In the genomic region with DNA sequence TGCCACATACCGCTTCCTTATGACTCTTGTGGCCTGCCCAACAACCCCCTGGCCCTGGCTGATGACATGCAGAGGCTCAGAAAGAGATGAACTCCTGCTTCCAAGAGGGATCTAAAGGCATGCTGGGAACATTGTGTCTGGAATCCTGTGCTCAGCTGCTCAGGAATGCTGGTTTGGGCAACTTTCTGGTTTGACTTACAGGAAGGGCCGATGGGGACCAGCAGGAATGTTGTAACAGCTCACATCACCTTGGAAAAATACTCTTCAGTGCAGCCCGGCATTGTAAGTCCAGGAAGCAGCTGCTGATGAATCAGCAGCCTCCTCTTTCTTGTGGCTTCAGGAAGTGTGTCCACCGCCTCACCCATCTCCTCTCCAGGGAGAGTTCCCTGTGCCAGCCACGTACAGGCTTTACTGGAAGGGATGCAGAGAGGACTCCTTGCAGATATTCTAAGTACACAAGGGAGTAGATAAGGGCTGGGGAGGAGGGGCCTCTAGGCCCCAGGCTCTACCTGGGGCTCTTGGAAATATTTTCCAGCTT, we compare ENCODE assay signal across 8 mouse cellular contexts.
DNase-seq lines count a peak whose midpoint lies in the region; ATAC-seq lines count a peak whose summit lies in the region.

No protein-coding gene starts in this region.

- H3K36me3 ChIP-seq in heart, embryonic 16.5 days (ENCODE audit: control insufficient read depth, insufficient read depth), result no peaks in the 10 kb centered on the region
- no peaks in the 10 kb centered on the region for H3K36me3 ChIP-seq in limb, embryonic 10.5 days

- WGBS in heart, embryonic 16.5 days, result 23% methylated on average over 5 of the region's 5 CpGs
- 62% methylated on average over 5 of the region's 5 CpGs for WGBS in limb, embryonic 10.5 days

- no peak overlapping the region for H3K4me3 ChIP-seq in heart, embryonic 16.5 days (ENCODE audit: low read length)
- H3K4me3 ChIP-seq in limb, embryonic 10.5 days, result no peak overlapping the region

- H3K4me1 ChIP-seq in heart, embryonic 16.5 days (ENCODE audit: control insufficient read depth, insufficient read depth, low read length), result peaks cover 75% of the 10 kb centered on the region
- peaks cover 26% of the 10 kb centered on the region for H3K4me1 ChIP-seq in limb, embryonic 10.5 days

- no peak overlapping the region for H3K4me2 ChIP-seq in heart, embryonic 16.5 days (ENCODE audit: low read depth, low read length)

- ATAC-seq in common myeloid progenitor, adult 5-6 weeks (replicated peaks; ENCODE audit: low read depth, poor library complexity, severe bottlenecking), result 0 out of 2 replicates have a peak, but pooled peaks have one; percentile 12
- ATAC-seq in heart, embryonic 16.5 days (replicated peaks; ENCODE audit: extremely low read depth, insufficient read depth, low FRiP score), result peak; percentile 35; the same call in 1 of the 2 replicates

- H3K9ac ChIP-seq in heart, embryonic 16.5 days (ENCODE audit: low read length), result peak overlapping the region; percentile 37

- H3K27me3 ChIP-seq in heart, embryonic 16.5 days (ENCODE audit: control insufficient read depth, insufficient read depth, low read length), result no peaks in the 10 kb centered on the region
- peaks cover 39% of the 10 kb centered on the region for H3K27me3 ChIP-seq in limb, embryonic 10.5 days (ENCODE audit: low read depth, poor library complexity, severe bottlenecking)

- no peaks in the 10 kb centered on the region for H3K9me3 ChIP-seq in heart, embryonic 16.5 days (replicated peaks; ENCODE audit: control insufficient read depth, low read length)
- H3K9me3 ChIP-seq in limb, embryonic 10.5 days (replicated peaks), result no peaks in the 10 kb centered on the region

- H3K27ac ChIP-seq in heart, embryonic 16.5 days (ENCODE audit: low read length), result peak overlapping the region; percentile 75
- H3K27ac ChIP-seq in limb, embryonic 10.5 days, result peak overlapping the region; percentile 28; the same call in 1 of the 2 replicates

- DNase-seq in NIH3T3 (ENCODE audit: low read depth), result peak; percentile 86
- DNase-seq in limb, embryonic 10.5 days (ENCODE audit: low spot score), result no peak
- no peak for DNase-seq in left cerebral cortex, adult 9 months (ENCODE audit: low spot score in 2 of 2)
- DNase-seq in spleen, adult 18-20 months, result no peak
- no peak for DNase-seq in urinary bladder, postnatal 25 days (ENCODE audit: low spot score)
- no peak for DNase-seq in spleen, postnatal 14 days (ENCODE audit: low spot score in 2 of 2)
